Mouse (Mus musculus) MEL (cell line): ENCODE data around the gene Timeless. TPM values are rescaled to one million over a fixed set of nuclear protein-coding genes. Genes with fewer than 3 reads are reported as not detected.

Source experiments
- DNase-seq: peaks from one replicate; pipeline ENCODE4 v3.0.0; 2011; ENCODE audit warnings: low read depth, low spot score
- H3K27ac ChIP-seq: 2 replicates; pipeline ENCODE4 v1.5.1; 2012; ENCODE audit warnings: low read depth, mild to moderate bottlenecking, control low read depth, low read length, moderate library complexity; ENCODE audit not compliant: control insufficient read depth
- H3K27me3 ChIP-seq, 2 experiments: fragments of 150-350 bp in 1 of 2; sonication (generic) in 1 of 2; 2 replicates each; pipeline ENCODE4 v1.6.1; 2012; ENCODE audit warnings: low read length in 2 of 2, mild to moderate bottlenecking in 2 of 2, improper control_type of control experiment in 1 of 2, moderate library complexity in 1 of 2; ENCODE audit not compliant: insufficient read depth in 2 of 2, control insufficient read depth in 1 of 2
- H3K36me3 ChIP-seq, 2 experiments: 2 replicates each; pipeline ENCODE4 v1.6.1; 2012 to 2014; ENCODE audit warnings: low read length in 2 of 2, improper control_type of control experiment in 1 of 2, inconsistent platforms in 1 of 2, mild to moderate bottlenecking in 1 of 2; ENCODE audit not compliant: insufficient read depth in 2 of 2, control insufficient read depth in 1 of 2
- H3K4me1 ChIP-seq, 2 experiments: fragments of 150-350 bp in 1 of 2; sonication (generic) in 1 of 2; 2 replicates each; pipeline ENCODE4 v1.6.1; 2012; ENCODE audit warnings: low read length in 2 of 2, improper control_type of control experiment in 1 of 2, mild to moderate bottlenecking in 1 of 2; ENCODE audit not compliant: insufficient read depth in 2 of 2, control insufficient read depth in 1 of 2
- H3K4me3 ChIP-seq, 2 experiments: fragments of 150-350 bp in 1 of 2; sonication (generic) in 1 of 2; 2 replicates each; pipeline ENCODE4 v1.5.1; 2012; ENCODE audit warnings: low read depth in 2 of 2, low read length in 2 of 2, mild to moderate bottlenecking in 2 of 2, moderate library complexity in 2 of 2, control low read depth in 1 of 2, improper control_type of control experiment in 1 of 2; ENCODE audit not compliant: control insufficient read depth in 1 of 2, insufficient read depth in 1 of 2
- H3K79me2 ChIP-seq: 2 replicates; pipeline ENCODE4 v1.6.1; 2012; ENCODE audit warnings: mild to moderate bottlenecking, low read length, moderate library complexity; ENCODE audit not compliant: control insufficient read depth, poor library complexity, insufficient read depth
- H3K9ac ChIP-seq: 2 replicates; pipeline ENCODE4 v1.6.1; 2012; ENCODE audit warnings: low read depth, mild to moderate bottlenecking, control low read depth, low read length, moderate library complexity; ENCODE audit not compliant: control insufficient read depth, poor library complexity, severe bottlenecking
- H3K9me3 ChIP-seq: fragments of 150-350 bp; sonication (generic); replicated peaks from 2 replicates; pipeline ENCODE4 v1.6.1; 2012; ENCODE audit warnings: mild to moderate bottlenecking, low read length, improper control_type of control experiment, moderate library complexity; ENCODE audit not compliant: insufficient read depth
- BHLHE40 ChIP-seq: IDR thresholded peaks from 2 replicates; pipeline ENCODE4 v1.6.1; 2012; ENCODE audit warnings: low read depth, mild to moderate bottlenecking, inconsistent platforms, low read length, improper control_type of control experiment, borderline replicate concordance
- CHD2 ChIP-seq: IDR thresholded peaks from 2 replicates; pipeline ENCODE4 v1.6.1; 2011; ENCODE audit warnings: low read length, improper control_type of control experiment
- E2F4 ChIP-seq: IDR thresholded peaks from 2 replicates; pipeline ENCODE4 v1.6.1; 2011; ENCODE audit warnings: low read depth, low read length, improper control_type of control experiment, borderline replicate concordance
- EP300 ChIP-seq, 2 experiments: IDR thresholded peaks; 2 replicates each; pipeline ENCODE4 v1.6.1; 2011; ENCODE audit warnings: improper control_type of control experiment in 2 of 2, low read length in 2 of 2, low read depth in 1 of 2, mild to moderate bottlenecking in 1 of 2
- ETS1 ChIP-seq: IDR thresholded peaks from 2 replicates; pipeline ENCODE4 v1.6.1; 2012; ENCODE audit warnings: low read depth, mild to moderate bottlenecking, inconsistent platforms, low read length, improper control_type of control experiment, moderate library complexity
- GATA1 ChIP-seq: IDR thresholded peaks from 2 replicates; pipeline ENCODE4 v1.6.1; 2011; ENCODE audit warnings: low read depth, low read length, improper control_type of control experiment
- JUND ChIP-seq: IDR thresholded peaks from 2 replicates; pipeline ENCODE4 v1.6.1; 2011; ENCODE audit warnings: low read depth, mild to moderate bottlenecking, improper control_type of control experiment, low read length
- KAT2A ChIP-seq: conservative IDR thresholded peaks from 2 replicates; pipeline ENCODE4 v1.6.1; 2012; ENCODE audit warnings: low read depth, low read length, improper control_type of control experiment, inconsistent platforms
- MAX ChIP-seq: IDR thresholded peaks from 2 replicates; pipeline ENCODE4 v1.6.1; 2011; ENCODE audit warnings: low read length, improper control_type of control experiment
- MEF2A ChIP-seq: IDR thresholded peaks from 2 replicates; pipeline ENCODE4 v1.6.1; 2014; ENCODE audit warnings: low read depth, mild to moderate bottlenecking, inconsistent platforms, low read length, improper control_type of control experiment; ENCODE audit not compliant: poor library complexity, insufficient replicate concordance, severe bottlenecking; ENCODE audit errors: extremely low read depth
- MXI1 ChIP-seq: IDR thresholded peaks from 2 replicates; pipeline ENCODE4 v1.6.1; 2011; ENCODE audit warnings: mild to moderate bottlenecking, low read depth, low read length, improper control_type of control experiment
- MYB ChIP-seq: IDR thresholded peaks from 2 replicates; pipeline ENCODE4 v1.6.1; 2011; ENCODE audit warnings: mild to moderate bottlenecking, low read depth, low read length, improper control_type of control experiment
- MYC ChIP-seq: IDR thresholded peaks from 2 replicates; pipeline ENCODE4 v1.6.1; 2011; ENCODE audit warnings: low read depth, mild to moderate bottlenecking, low read length, improper control_type of control experiment, moderate library complexity
- NELFE ChIP-seq: IDR thresholded peaks from 2 replicates; pipeline ENCODE4 v1.6.1; 2011; ENCODE audit warnings: low read depth, low read length, improper control_type of control experiment
- NRF1 ChIP-seq: IDR thresholded peaks from 2 replicates; pipeline ENCODE4 v1.6.1; 2014; ENCODE audit warnings: low read depth, mild to moderate bottlenecking, inconsistent platforms, low read length, improper control_type of control experiment, moderate library complexity; ENCODE audit not compliant: poor library complexity, insufficient read depth, severe bottlenecking
- RAD21 ChIP-seq: IDR thresholded peaks from 2 replicates; pipeline ENCODE4 v1.6.1; 2011; ENCODE audit warnings: mild to moderate bottlenecking, low read depth, low read length, improper control_type of control experiment
- RCOR1 ChIP-seq: IDR thresholded peaks from 2 replicates; pipeline ENCODE4 v1.6.1; 2012; ENCODE audit warnings: low read depth, mild to moderate bottlenecking, inconsistent platforms, low read length, improper control_type of control experiment
- SIN3A ChIP-seq: IDR thresholded peaks from 2 replicates; pipeline ENCODE4 v1.6.1; 2012; ENCODE audit warnings: low read length, improper control_type of control experiment, inconsistent platforms
- TAL1 ChIP-seq: IDR thresholded peaks from 2 replicates; pipeline ENCODE4 v1.6.1; 2012; ENCODE audit warnings: mild to moderate bottlenecking, inconsistent platforms, low read length, moderate library complexity, mixed read lengths
- TBP ChIP-seq: IDR thresholded peaks from 2 replicates; pipeline ENCODE4 v1.8.0; 2011; ENCODE audit warnings: low read depth, low read length, improper control_type of control experiment
- TCF12 ChIP-seq: IDR thresholded peaks from 2 replicates; pipeline ENCODE4 v1.6.1; 2014; ENCODE audit warnings: low read depth, mild to moderate bottlenecking, inconsistent platforms, low read length, improper control_type of control experiment, moderate library complexity
- UBTF ChIP-seq: IDR thresholded peaks from 2 replicates; pipeline ENCODE4 v1.6.1; 2012; ENCODE audit warnings: low read depth, mild to moderate bottlenecking, inconsistent platforms, low read length, improper control_type of control experiment, moderate library complexity, borderline replicate concordance; ENCODE audit not compliant: insufficient read depth
- USF2 ChIP-seq, 2 experiments: IDR thresholded peaks; 2 replicates each; pipeline ENCODE4 v1.6.1; 2011 to 2012; ENCODE audit warnings: improper control_type of control experiment in 2 of 2, low read length in 2 of 2, borderline replicate concordance in 1 of 2, inconsistent platforms in 1 of 2, low read depth in 1 of 2, mild to moderate bottlenecking in 1 of 2; ENCODE audit not compliant: insufficient read depth in 1 of 2
- ZC3H11A ChIP-seq: IDR thresholded peaks from 2 replicates; pipeline ENCODE4 v1.6.1; 2012; ENCODE audit warnings: low read depth, mild to moderate bottlenecking, inconsistent platforms, low read length, improper control_type of control experiment
- ZMIZ1 ChIP-seq: IDR thresholded peaks from 2 replicates; pipeline ENCODE4 v1.6.1; 2012; ENCODE audit warnings: low read depth, mild to moderate bottlenecking, inconsistent platforms, low read length, improper control_type of control experiment, moderate library complexity
- polyA plus RNA-seq, 2 experiments: library from polyadenylated mRNA; stranded (reverse) in 1 of 2; unstranded in 1 of 2; fragments of >175 nt in 1 of 2; fragments of >200 nt in 1 of 2; gene quantifications; 2 replicates each; pipeline versions ENCODE4 v1.2.1 to v1.2.4; 2012; ENCODE audit warnings: low replicate concordance in 2 of 2, low read depth in 1 of 2; ENCODE audit not compliant: insufficient read length in 2 of 2, insufficient read depth in 1 of 2, missing spikeins in 1 of 2
- total RNA-seq: library from RNA; depleted of rRNA; stranded (reverse); fragments of 300-350 nt; gene quantifications from 2 replicates; pipeline ENCODE4 v1.2.3, GENCODE M21; 2012

The Timeless gene
- total and polyA plus RNA-seq, 3 experiments, result 49.3 to 627 (median 89.8) TPM

- no peaks in the 10 kb centered on the region for H3K9me3 ChIP-seq
- TF ChIP-seq UBTF (peak; percentile 83; the same call in 1 of the 2 replicates), MYB (peak; percentile 92), RCOR1 (peak; percentile 89), NRF1 (peak; percentile 65), NELFE (no peak), MEF2A (no peak), TCF12 (peak; percentile 90), E2F4 (no peak), JUND (no peak), MXI1 (peak; percentile 76), MAX (peak; percentile 74), TAL1 (peak; percentile 63), RAD21 (no peak), ETS1 (peak; percentile 71), CHD2 (no peak), KAT2A (no peak), TBP (peak; percentile 97), BHLHE40 (peak; percentile 93), ZMIZ1 (no peak), MYC (peak; percentile 81), ZC3H11A (no peak), EP300 (IDR thresholded peaks at IDR 0.05; ENCODE audit: low read depth in 1 of 2, low read length in 2 of 2) (peak; percentile 90 to 94), USF2 (IDR thresholded peaks at IDR 0.05; ENCODE audit: borderline replicate concordance in 1 of 2, insufficient read depth in 1 of 2, low read depth in 1 of 2, low read length in 2 of 2) (no peak), SIN3A (peak; percentile 35), GATA1 (peak; percentile 75)
- H3K4me3 ChIP-seq, result peak overlapping the region; percentile 45 to 61
- peak overlapping the region; percentile 63 for H3K9ac ChIP-seq
- H3K36me3 ChIP-seq, result peaks cover 0 to 10% of the 10 kb centered on the region in 2 experiments; a peak in 2 of 4 replicates
- H3K27me3 ChIP-seq, result no peaks in the 10 kb centered on the region
- H3K79me2 ChIP-seq, result no peaks in the 10 kb centered on the region
- H3K27ac ChIP-seq, result peak overlapping the region; percentile 87
- peak; percentile 87 for DNase-seq
- peaks cover 4 to 18% of the 10 kb centered on the region in 2 experiments for H3K4me1 ChIP-seq
These were observed 13.3 kb upstream of the Timeless start for GRCm38 (mm10) chr10:128218387-128219117.
